Mouse (Mus musculus) neural tube, embryonic 12.5 days (tissue): ENCODE measurements around the gene Extl1. TPM values are rescaled to one million over a fixed set of nuclear protein-coding genes. Genes with fewer than 3 reads are reported as not detected.

Experiments used
- polyA plus RNA-seq: library from polyadenylated mRNA; unstranded; fragments of >200 nt; fragmentation: Nextera tagmentation; extraction: Ambion mirVana; gene quantifications from 2 replicates; pipeline ENCODE4 v1.2.1, GENCODE M21; 2016

The Extl1 gene
- polyA plus RNA-seq, 1 experiment from 2014 or later: 0.53 TPM

Other genes starting within 250 kb of the Extl1 start
- 26.3 and 30.3 TPM in 2 replicates for gene Cep85, start 196.7 kb downstream of the Extl1 start, polyA plus RNA-seq
- not detected in 2 replicates for gene Gm7534, start 180.8 kb downstream of the Extl1 start, polyA plus RNA-seq
- gene Catsper4, start 156.5 kb downstream of the Extl1 start, polyA plus RNA-seq: not detected in 2 replicates
- 0.13 and 0.19 TPM in 2 replicates for gene Cnksr1, start 145.5 kb downstream of the Extl1 start, polyA plus RNA-seq
- gene E130218I03Rik, start 140.2 kb downstream of the Extl1 start, polyA plus RNA-seq: 0.45 and 0.84 TPM in 2 replicates
- 18.6 and 18.9 TPM in 2 replicates for gene Zfp593, start 138.3 kb downstream of the Extl1 start, polyA plus RNA-seq
- 0.33 TPM in 1 of 2 replicates, not detected in the other for gene Gm30191, start 136.9 kb downstream of the Extl1 start, polyA plus RNA-seq
- 9.7 and 10.2 TPM in 2 replicates for gene Grrp1, start 129.7 kb downstream of the Extl1 start, polyA plus RNA-seq
- 28.1 and 31.9 TPM in 2 replicates for gene Pdik1l, start 96.0 kb downstream of the Extl1 start, polyA plus RNA-seq
- 2.1 and 2.9 TPM in 2 replicates for gene Trim63, start 68.7 kb downstream of the Extl1 start, polyA plus RNA-seq
- not detected in 2 replicates for gene Slc30a2, start 40.7 kb downstream of the Extl1 start, polyA plus RNA-seq
- 8.1 and 8.5 TPM in 2 replicates for gene Pafah2, start 12.5 kb upstream of the Extl1 start, polyA plus RNA-seq
- gene Stmn1, start 84.5 kb upstream of the Extl1 start, polyA plus RNA-seq: 4,894 and 4,994 TPM in 2 replicates
- 7.4 and 8.9 TPM in 2 replicates for gene Paqr7, start 112.8 kb upstream of the Extl1 start, polyA plus RNA-seq
- gene Aunip, start 127.1 kb upstream of the Extl1 start, polyA plus RNA-seq: 8.1 and 8.9 TPM in 2 replicates
- 135 and 138 TPM in 2 replicates for gene Mtfr1l, start 151.5 kb upstream of the Extl1 start, polyA plus RNA-seq
- 47.5 and 53.0 TPM in 2 replicates for gene Selenon, start 168.3 kb upstream of the Extl1 start, polyA plus RNA-seq